Mouse (Mus musculus): ENCODE results near the gene Itgb2.
A peak's percentile ranks its signal among the peaks of the same experiment; 100 is the strongest.

The Itgb2 gene

DNA sequence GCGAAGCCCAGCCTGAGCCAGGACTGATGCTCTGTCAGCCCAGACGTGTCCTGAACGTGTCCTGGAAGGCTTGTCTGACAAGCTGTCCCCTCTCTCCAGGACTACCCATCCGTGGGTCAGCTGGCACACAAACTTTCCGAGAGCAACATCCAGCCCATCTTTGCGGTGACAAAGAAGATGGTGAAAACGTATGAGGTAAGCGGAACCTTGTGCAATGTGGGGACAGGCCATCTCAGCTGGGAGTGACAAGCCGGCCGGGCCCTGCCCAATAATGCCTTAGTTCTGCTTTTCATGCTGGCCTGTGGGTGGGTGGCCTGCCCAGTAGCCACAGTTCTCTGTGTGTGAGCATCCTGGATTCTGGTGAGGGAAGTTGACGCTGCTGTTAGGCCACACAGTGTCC lies 20.8 kb downstream of the Itgb2 start:
- DNase-seq (ENCODE audit: low spot score): no peak

DNA sequence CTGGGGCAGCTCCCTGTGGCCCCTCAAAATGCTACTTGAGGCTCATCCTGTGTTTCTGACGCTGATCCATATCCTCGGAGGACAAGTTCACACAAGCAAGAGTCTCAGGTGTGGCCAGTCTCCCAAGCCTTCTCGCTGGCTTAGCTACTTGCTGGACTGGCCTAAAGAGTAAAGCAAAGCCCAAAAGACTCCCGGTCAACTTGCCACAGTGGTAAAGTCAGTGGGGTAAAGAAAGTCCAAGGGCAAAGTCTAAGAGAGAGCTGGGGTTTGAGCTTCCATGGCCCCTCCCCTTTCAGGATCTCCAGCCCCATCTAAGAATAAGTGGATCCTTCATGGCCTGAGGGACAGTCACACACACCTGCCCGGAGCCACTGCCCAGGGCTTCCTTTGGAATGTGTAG lies 22.1 kb downstream of the Itgb2 start:
- DNase-seq (ENCODE audit: low spot score): no peak

DNA sequence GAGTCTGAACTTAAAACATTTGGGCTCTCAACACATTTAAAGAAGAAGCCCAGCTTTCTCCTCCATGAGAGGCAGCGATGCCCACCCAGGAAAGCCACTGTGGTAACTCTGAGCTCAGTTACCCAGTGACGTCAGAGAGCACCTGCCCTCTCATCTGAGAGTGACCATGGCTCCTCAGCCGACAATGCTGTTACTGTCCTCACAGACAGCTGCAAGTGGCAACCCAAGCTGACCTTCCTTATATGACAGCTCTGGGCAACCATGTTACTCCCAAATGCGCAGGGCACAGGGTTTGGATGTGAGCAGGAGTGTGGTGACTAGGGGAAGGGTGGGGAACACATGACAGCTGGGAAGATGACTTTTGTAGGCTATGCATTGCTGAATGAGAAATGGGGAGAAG lies 23.2 kb downstream of the Itgb2 start:
- no peak for DNase-seq (ENCODE audit: low spot score)

DNA sequence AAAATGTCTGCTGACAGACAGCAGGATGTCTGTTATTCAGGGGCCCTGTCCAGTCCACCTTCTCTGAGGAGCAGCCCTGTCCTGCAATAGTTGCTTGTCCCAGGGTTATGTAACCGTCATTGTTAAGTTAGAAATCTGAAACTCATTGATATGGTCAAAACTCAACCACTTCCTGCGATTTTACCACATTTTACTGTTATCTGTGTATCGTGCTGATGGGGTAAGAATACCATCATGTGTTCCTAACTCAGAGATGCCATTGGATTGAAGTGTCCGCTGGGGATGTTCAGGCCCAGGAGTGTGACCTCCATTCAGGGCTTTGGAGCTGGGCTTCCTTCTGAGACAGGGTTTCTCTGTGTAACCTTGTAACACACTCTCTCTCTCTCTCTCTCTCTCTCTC lies 24.9 kb downstream of the Itgb2 start:
- DNase-seq (ENCODE audit: low spot score): no peak

DNA sequence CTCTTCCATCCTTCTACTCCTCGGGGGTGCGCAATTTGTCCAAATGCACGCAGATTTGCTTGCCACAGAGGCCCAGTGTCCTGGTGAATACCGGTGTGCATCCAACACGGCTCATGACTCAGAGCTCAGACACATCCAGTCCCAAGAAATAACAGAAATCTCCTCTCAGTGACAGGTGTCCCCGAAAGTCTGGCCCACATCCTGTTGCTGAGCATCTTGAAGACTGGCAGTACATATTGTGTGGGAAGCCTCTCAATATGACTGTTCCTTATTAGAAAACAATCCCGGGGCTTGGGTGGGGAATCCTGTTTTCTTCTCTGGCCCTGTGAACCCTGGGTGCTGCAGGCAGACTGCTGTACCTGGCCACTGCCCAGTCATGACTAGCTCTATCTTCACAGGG lies 26.6 kb downstream of the Itgb2 start:
- no peak for DNase-seq (ENCODE audit: low spot score)

DNA sequence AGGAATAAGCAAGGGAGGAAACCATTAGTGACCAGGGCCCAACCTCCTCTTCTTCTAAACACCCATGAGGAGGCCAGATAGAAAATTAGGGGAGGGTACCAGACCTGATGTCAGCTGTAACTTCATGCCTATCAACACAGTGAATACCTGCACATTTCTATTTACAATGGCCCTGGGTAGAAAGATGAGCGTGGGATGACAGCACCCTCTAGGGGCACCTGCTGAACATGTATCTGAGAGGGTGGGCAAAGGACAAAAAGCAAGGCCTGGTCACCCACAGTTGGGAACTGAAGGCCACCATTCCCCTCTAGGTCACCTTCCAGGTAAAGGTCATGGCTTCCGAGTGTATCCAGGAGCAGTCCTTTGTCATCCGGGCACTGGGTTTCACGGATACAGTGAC lies 27.6 kb downstream of the Itgb2 start:
- no peak for DNase-seq (ENCODE audit: low spot score)

DNA sequence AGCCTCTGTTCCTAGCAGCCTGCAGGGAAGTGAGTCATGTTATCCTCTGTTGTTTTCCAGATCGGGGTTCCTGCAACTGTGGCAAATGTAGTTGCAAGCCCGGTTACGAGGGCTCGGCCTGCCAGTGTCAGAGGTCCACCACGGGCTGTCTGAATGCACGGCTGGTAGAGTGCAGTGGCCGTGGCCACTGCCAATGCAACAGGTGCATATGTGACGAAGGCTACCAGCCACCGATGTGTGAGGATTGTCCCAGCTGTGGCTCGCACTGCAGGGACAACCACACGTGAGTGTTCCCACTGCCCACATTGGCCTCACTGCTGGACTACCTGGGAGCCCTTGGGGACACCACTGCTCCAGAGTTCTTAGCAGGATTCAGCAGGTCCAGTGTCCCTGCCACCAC lies 30.0 kb downstream of the Itgb2 start:
- no peak for DNase-seq (ENCODE audit: low spot score)

DNA sequence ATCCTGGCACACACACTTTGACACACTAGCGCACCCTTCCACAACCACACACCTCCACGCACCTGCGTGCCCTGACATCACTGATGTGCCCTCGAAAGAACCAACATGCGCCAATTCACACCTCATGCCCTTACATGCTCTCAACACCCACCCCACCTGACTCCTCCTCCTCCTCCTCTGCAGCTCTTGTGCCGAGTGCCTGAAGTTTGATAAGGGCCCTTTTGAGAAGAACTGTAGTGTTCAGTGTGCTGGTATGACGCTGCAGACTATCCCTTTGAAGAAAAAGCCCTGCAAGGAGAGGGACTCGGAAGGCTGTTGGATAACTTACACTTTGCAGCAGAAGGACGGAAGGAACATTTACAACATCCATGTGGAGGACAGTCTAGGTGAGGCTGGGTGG lies 30.8 kb downstream of the Itgb2 start:
- no peak for DNase-seq (ENCODE audit: low spot score)

DNA sequence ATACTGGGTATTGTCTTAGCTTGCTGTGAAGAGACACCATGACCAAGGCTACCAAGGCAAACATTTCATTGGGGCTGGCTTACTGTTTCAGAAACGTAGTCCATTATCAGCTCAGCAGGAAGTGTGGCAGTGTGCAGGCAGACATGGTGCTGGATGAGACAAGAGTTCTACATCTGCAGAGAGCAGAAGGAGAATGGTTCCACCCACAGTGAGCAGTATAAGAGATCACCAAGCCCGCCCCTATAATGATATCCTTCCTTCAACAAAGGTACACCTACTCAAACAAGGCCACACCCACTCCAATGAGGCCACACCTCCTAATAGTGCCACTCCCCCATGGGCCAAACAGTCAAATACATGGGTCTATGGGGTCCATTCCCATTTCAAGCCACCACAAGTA lies 31.5 kb downstream of the Itgb2 start:
- no peak for DNase-seq (ENCODE audit: low spot score)

DNA sequence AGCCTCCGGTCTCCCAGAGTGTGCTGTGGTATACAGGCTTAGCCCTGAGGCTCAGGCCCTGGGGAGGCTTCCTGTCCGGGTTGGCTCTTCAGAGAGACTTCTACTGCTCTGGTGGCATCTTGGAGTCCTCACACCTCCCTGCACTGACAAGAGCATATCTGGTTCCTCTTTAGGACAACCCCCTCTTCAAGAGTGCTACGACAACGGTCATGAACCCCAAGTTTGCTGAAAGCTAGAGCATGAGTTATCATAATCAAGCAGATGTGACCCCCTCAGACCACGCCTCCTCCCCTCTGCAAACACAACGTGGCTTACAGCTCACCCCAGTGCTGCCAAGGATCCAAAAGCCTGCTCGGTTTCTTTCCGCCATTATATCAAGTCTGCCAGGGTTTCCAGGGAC lies 35.0 kb downstream of the Itgb2 start:
- DNase-seq (ENCODE audit: low spot score): no peak

DNA sequence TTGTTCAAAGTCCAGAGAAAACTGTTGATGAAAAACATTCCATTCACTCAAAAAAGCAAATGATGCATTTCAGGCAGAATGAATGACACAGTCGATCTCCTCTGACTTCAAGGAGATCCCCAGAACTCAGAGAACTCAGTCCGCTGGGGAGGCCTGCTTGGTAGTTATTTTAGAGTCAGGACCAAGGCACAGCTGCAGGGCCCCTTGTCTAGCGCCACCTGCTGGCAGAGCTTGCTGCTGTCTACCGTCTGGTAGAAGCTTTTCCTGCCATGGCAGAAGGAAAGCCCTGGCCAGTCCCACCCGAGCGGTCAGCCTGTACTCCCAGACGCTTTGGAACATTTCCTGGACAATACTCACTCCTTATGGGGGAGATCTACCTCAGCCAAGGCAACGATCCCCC lies 36.6 kb downstream of the Itgb2 start:
- DNase-seq (ENCODE audit: low spot score): peak; percentile 92

DNA sequence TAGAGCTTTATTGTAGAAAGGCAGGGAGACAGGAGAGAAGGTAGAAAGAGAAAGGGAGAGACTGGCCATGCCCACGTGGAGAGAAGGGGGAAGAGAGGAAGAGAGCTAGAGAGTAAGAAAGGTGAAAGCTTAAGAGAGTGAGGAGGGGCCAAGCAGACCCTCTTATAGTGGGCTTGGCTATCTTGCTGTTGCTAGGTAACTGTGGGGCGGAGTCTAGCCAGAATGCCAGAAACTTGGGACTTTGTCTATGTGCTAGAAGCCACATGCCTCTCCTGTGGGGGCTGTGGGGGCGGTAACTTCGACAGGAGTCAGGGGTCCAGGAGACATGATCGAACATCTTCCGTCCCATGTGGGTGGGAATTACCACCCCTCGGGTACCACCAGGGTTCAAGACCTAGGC lies 39.4 kb downstream of the Itgb2 start:
- DNase-seq (ENCODE audit: low spot score): no peak

DNA sequence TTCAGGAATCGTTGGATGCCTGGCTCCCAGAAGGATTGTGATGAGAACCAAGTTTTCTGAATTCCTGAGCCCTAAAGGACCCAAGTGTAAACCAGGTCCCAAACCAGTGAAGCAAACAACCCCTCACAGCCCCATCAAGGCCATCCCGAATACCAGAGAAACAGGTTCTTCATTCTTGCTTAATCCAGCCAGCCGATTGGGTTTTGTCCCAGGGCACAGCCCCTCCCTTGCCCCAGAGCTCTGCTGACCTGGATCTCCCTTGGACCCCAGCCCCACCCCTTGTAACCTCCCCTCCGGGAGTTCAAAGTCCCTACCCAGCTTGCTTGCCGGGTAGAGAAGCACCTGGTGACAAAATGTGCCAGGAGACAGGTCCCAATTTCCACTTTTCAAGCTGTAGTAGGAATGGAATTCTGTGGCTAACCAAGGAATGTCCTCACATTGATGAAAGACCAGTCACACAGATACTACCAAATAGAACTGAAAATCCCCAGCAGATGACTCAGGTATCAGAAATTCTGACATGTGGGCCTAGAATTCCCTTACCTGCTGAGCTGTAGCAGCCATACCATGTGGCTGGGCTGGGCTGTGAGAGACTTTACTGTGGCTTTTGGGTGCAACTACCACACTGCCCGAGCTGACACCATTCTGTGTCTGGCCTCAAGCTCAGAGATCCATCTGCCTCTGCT lies 40.1 kb downstream of the Itgb2 start:
- DNase-seq (ENCODE audit: low spot score): peak; percentile 34

DNA sequence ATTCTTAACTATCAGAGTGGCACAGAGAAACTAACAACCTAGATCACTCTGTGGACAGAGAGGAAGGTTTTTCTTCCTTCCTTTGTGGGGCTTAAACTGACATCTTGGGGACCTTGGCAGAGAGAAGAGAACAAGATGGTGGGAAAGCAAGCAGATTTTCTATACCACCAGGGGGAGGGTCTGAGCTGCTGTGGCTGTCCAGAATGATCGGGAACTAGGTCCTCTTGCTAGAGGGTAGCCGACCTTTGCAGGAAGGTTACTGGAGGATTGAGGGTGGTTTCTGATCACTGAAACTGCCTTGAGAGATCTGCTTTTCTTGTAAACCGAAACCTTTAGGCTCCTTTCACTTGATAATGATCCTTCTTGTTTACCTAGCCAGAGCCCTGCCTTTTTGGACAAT lies 42.2 kb downstream of the Itgb2 start:
- DNase-seq (ENCODE audit: low spot score): no peak

DNA sequence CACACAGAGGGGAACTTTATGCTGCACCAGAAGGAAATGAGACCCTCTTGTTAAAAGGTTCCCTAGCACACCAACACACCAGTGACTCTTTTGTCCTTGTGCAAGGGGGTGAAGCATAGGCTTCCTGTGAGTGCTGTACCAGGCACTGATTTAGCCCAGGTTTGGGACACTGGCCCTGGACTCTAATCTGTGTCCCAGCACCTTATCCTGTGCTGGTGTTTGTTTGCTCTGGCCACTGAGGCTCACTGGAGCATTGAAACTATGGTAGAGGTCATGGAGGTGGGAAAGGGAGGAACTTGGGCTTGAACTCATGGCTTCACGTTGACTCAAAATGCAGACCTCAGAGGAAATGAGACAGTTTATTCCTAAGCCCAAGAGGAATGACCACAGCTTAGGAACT lies 43.1 kb downstream of the Itgb2 start:
- no peak for DNase-seq (ENCODE audit: low spot score)

DNA sequence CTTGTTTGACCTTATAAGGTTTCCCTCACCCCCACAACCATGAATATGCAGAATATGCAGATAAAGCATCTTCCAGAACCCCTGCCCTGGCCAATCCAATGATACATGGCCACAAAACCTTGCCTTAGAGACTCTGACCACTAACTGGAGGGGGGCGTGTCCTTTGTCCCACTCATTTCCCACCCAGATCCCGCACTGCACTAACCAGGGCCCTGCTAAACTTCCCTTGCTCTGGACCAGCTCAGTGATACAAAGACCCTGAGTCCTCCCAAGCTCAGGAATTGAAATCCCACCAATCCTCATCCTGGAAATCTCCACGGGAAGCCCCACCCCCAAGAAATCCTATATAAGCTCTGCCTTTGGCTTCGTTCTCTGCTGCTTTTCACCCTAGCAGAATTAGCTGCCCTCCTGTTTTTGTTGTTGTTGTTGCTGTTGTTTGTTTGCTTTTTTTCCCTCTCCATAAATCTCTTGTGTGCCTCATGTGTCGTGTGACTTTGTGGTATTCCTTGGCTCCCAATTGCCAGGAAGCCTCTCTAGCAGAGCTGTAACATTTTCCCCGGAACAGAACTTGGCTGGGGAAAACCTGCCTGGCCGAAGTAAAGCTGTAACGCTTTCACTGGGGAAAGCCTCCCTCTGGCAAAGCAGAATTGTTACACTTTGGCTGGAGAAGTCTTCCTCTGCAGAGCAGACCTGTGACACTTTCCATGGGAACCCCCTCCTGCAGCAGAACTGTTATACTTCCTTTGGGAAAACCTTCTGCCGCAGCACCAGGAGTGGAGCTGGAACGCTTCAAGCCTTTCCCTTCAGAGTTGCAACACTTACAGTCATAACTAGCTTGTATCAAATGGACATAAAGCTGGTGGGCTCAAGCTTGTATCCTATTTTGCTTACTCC lies 50.2 kb downstream of the Itgb2 start:
- no peak for DNase-seq (ENCODE audit: low spot score)

DNA sequence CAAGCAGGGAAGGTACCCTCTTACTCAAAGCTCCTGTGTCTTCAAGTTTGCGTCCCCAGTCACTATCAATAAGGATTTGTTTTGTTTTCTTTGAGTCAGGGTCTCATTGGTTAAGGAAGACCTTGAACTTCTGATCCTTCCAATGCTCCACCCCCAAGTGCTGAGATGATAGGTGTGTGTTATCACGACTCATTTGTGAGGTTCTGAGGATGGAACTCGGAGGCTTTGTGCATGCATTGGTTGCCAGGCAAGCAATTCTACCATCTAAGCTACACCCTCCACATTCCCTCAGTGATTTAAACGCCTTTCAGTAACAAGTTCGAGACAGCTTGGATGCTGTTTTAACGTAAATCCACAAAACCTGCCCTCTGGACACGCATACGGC lies 51.0 kb downstream of the Itgb2 start:
- DNase-seq (ENCODE audit: low spot score): no peak

DNA sequence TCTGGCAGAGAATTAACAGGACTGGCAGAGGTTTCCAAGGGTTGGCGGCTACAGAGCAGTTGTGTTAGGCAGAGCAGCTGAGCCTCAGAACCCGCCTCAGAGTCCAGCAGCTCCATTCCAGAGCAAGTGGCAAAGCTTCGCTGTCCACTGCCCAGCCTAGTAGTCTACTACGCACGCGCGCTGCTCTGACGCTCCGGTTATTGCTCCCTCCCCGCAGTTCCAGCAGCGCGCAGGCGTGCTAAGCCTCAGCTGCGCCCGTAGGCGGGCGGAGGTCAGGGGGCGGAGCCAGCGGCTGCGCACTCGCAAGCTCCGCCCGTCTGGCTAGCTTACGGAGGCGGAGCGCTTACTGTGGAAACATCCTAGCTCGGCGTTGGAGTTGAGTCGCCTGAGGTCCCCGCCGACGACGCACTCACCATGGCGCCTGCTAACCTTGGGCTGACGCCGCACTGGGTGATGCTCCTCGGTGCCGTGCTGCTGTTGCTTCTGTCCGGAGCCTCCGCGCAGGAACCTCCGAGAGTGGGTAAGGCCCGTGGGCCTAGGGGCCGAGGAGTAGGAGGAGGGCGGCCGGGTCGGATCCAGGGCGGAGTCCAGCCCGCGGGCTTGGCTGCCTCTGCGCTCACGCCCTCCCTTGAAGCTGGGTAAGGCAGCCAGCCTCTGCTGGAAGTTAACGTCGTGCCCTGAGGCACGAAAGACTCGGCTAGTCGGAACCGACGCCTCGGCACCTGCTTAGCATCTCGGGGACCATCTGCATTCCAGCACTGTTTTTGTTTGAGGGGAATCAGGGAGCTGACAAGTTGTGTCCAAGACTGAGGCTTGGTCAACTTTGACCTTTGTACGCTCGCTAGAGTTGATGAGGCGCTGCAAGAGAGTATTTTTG lies 51.6 kb downstream of the Itgb2 start, which contains the start of gene Pttg1ip:
TSS of gene Pttg1ip (plus strand) at position 313 of the 877 bp plus-strand sequence.
- DNase-seq (ENCODE audit: low spot score): peak; percentile 96

DNA sequence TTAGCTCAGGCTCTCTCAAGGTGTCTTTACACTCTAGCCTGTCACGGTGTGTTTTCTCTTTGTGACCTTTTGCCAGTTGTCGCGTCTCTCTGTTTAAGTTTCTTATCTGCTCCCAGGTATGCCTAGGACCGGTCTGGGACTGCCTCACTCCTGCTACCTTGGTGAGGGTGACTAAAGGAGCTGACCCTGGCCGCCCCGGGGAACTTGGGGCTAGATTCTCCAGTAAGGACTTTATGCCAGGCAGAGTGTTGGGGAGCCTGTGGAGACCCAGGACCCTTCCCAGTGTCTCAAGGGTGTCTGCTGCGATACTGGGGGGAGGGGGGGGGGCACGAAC lies 52.2 kb downstream of the Itgb2 start:
- no peak for DNase-seq (ENCODE audit: low spot score)

DNA sequence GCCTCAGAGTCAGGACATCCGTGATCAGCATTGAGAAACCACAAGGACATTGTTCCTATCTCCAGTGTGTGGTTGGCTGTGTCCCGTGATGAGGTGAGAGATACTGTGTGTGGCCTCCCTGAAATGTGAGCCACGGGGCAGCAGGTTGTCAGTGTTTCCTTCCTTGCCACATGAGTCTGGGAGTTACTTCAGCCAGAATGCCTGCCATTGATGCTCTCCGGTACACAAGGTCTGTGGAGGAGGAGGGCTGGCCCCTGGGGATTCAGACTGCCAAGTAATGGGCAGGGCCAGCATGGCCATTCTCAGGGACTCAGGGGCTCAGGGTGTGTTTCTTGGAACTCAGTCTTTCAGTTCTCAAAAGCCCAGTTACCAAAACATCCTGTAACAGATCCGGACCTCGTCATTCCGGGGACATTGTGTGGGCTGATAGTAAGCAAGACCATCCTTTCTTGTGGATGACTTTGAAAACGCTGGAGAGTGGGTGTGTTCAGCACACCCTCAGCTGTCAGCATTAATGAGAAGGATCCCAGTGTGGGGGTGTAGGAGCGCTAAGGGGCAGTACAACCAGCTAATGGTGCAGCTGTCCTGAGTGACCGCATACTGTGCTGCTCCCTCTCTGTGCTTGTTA lies 53.9 kb downstream of the Itgb2 start:
- DNase-seq (ENCODE audit: low spot score): no peak

DNA sequence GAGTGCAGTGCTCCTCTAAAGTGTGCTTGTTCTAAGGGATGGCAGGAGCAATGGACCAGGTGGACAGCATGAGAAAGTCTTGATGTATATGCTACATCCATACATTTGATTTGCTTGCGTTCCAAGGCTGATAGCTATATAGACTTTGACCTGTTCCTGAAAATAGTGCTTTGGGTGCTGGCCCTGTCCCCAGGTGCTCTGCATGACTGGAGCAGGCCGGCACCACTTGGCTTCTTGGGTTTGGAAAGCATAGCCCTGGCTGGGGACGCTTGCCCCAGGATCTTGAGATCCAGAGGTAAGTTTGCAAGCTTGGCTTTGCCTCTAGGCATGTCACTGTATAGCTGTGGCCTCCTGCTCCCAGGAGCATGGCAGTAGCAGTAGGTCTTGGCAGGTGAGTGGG lies 56.6 kb downstream of the Itgb2 start:
- DNase-seq (ENCODE audit: low spot score): no peak

DNA sequence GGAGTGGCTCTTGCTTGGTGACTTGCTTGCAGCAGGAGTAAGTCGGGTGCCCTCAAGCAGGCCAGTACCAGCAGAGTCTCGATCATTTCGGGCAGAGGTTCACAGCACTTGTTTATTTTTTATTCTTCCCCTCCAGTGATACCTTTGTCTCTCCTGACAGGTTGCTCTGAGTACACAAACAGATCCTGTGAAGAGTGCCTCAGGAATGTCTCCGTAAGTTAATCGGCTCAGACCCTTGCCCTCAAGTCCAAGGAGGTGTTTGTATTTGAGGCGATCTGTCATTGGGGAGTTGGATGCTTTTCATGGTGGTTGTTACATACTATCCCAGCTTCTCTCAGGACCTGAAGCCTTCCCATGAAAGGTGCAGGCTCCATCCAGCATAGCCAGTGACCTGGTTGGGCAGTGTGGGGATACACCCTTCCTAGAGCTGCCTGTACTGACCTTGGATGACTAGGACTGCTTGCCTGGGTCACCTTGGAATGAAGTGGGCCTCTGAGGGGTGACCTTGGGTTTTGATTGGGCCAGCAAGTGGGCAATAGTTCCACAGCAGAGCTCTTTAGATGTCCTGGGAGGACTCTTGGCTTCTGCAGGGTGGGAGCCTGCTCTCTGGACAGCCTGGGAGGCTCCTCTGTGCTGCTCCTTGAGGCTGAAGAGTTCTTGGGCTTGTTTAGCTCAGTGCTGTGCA lies 57.2 kb downstream of the Itgb2 start:
- DNase-seq (ENCODE audit: low spot score): no peak
